ENCODE assay signal across 8 mouse cellular contexts in genomic region chr9:107579023-107579900, GRCm38 (mm10). TPM values are rescaled to one million over a fixed set of nuclear protein-coding genes. Genes with fewer than 3 reads are reported as not detected.
A peak's percentile ranks its signal among the peaks of the same experiment; 100 is the strongest.
DNase-seq lines count a peak whose midpoint lies in the region; ATAC-seq and TF ChIP-seq lines count a peak whose summit lies in the region.

No protein-coding gene starts in this region.

- 93% methylated on average over 14 of the region's 14 CpGs for WGBS in heart, postnatal 0 days
- 91% methylated on average over 14 of the region's 14 CpGs for WGBS in heart, embryonic 11.5 days (ENCODE audit: insufficient replicate concordance)
- WGBS in limb, embryonic 10.5 days = 96% methylated on average over 14 of the region's 14 CpGs

- no peak for DNase-seq in heart, postnatal 0 days (ENCODE audit: low spot score)
- DNase-seq in 416B (ENCODE audit: low read depth) = peak; percentile 46
- DNase-seq in limb, embryonic 10.5 days (ENCODE audit: low spot score) = no peak
- no peak for DNase-seq in embryo, embryonic 11 days
- DNase-seq in thymus, postnatal 4 days = no peak
- DNase-seq in retina, postnatal 1 day = no peak

- peaks cover 21% of the 10 kb centered on the region for H3K4me1 ChIP-seq in heart, postnatal 0 days (ENCODE audit: control insufficient read depth, insufficient read depth)
- peaks cover 19% of the 10 kb centered on the region for H3K4me1 ChIP-seq in heart, embryonic 11.5 days (ENCODE audit: control insufficient read depth, insufficient read depth, low read length)
- peaks cover 25% of the 10 kb centered on the region for H3K4me1 ChIP-seq in bone marrow macrophage, adult 2 months (ENCODE audit: control insufficient read depth, insufficient read depth, low read length)
- H3K4me1 ChIP-seq in limb, embryonic 10.5 days = peaks cover 64% of the 10 kb centered on the region

- no peaks in the 10 kb centered on the region for H3K9me3 ChIP-seq in heart, postnatal 0 days (replicated peaks; ENCODE audit: control insufficient read depth, low read length)
- H3K9me3 ChIP-seq in heart, embryonic 11.5 days (replicated peaks; ENCODE audit: control insufficient read depth, low read length) = no peaks in the 10 kb centered on the region
- H3K9me3 ChIP-seq in limb, embryonic 10.5 days (replicated peaks) = no peaks in the 10 kb centered on the region

- TF ChIP-seq POLR2A in bone marrow macrophage, adult 2 months (IDR thresholded peaks at IDR 0.05; ENCODE audit: borderline replicate concordance, low read depth, low read length) = no peak

- TF ChIP-seq EP300 in heart, postnatal 0 days (IDR thresholded peaks at IDR 0.05; ENCODE audit: low read depth) = no peak

- H3K9ac ChIP-seq in heart, postnatal 0 days (replicated peaks; ENCODE audit: low read depth, low read length) = no peak overlapping the region
- H3K9ac ChIP-seq in heart, embryonic 11.5 days (ENCODE audit: low read depth, low read length) = no peak overlapping the region

- no peak for ATAC-seq in heart, postnatal 0 days (ENCODE audit: insufficient read depth, low read depth)
- ATAC-seq in heart, embryonic 11.5 days (replicated peaks; ENCODE audit: insufficient number of reproducible peaks, low FRiP score, low TSS enrichment) = no peak

- peaks cover 20% of the 10 kb centered on the region for H3K36me3 ChIP-seq in heart, postnatal 0 days (replicated peaks; ENCODE audit: control insufficient read depth, insufficient read depth, low read length)
- no peaks in the 10 kb centered on the region; the same call in 1 of the 2 replicates for H3K36me3 ChIP-seq in heart, embryonic 11.5 days (ENCODE audit: control insufficient read depth, insufficient read depth, low read length)
- H3K36me3 ChIP-seq in limb, embryonic 10.5 days = peaks cover 44% of the 10 kb centered on the region

- TF ChIP-seq CTCF in heart, postnatal 0 days (IDR thresholded peaks at IDR 0.05; ENCODE audit: low read depth) = no peak
- no peak for TF ChIP-seq CTCF in bone marrow macrophage, adult 2 months (IDR thresholded peaks at IDR 0.05; ENCODE audit: low read depth, low read length)

- H3K27ac ChIP-seq in heart, postnatal 0 days (ENCODE audit: low read depth) = peak overlapping the region; percentile 94; the same call in 1 of the 2 replicates
- H3K27ac ChIP-seq in heart, embryonic 11.5 days (ENCODE audit: low read depth, low read length) = no peak overlapping the region; the same call in 1 of the 2 replicates
- peak overlapping the region; percentile 84 for H3K27ac ChIP-seq in bone marrow macrophage, adult 2 months (ENCODE audit: insufficient read depth, low read depth, low read length)
- peak overlapping the region; percentile 89 for H3K27ac ChIP-seq in limb, embryonic 10.5 days

- H3K4me3 ChIP-seq in heart, postnatal 0 days (ENCODE audit: low read depth, low read length) = no peak overlapping the region
- H3K4me3 ChIP-seq in heart, embryonic 11.5 days (ENCODE audit: low read depth, low read length) = no peak overlapping the region
- peak overlapping the region; percentile 2; the same call in 1 of the 2 replicates for H3K4me3 ChIP-seq in bone marrow macrophage, adult 2 months (ENCODE audit: insufficient read depth, low read length)
- peak overlapping the region; percentile 61 for H3K4me3 ChIP-seq in limb, embryonic 10.5 days

- no peak overlapping the region for H3K4me2 ChIP-seq in heart, postnatal 0 days (ENCODE audit: low read depth, low read length)
- no peak overlapping the region for H3K4me2 ChIP-seq in heart, embryonic 11.5 days

- no peaks in the 10 kb centered on the region for H3K27me3 ChIP-seq in heart, postnatal 0 days (ENCODE audit: control insufficient read depth, insufficient read depth, low read length)
- no peaks in the 10 kb centered on the region for H3K27me3 ChIP-seq in heart, embryonic 11.5 days (ENCODE audit: control insufficient read depth, insufficient read depth, low read length)
- no peaks in the 10 kb centered on the region for H3K27me3 ChIP-seq in limb, embryonic 10.5 days (ENCODE audit: low read depth, poor library complexity, severe bottlenecking)

RNA-seq across cellular contexts. Expression of gene Naa80, which starts 0.6 kb away (rescaled TPM):
- 28.4 and 58.8 TPM in 2 replicates for total RNA-seq in heart, postnatal 0 days (2014; rRNA removed; ENCODE audit: low replicate concordance)
- 14.5 and 17.5 TPM in 2 replicates for polyA plus RNA-seq in heart, postnatal 0 days (2015; fragmentation: Nextera tagmentation; extraction: Ambion mirVana)
- polyA plus RNA-seq in heart, embryonic 11.5 days (2014; fragmentation: Nextera tagmentation; extraction: Ambion mirVana) = 12.2 and 15.2 TPM in 2 replicates
- 16.9 and 21.1 TPM in 2 replicates for polyA plus RNA-seq in bone marrow macrophage, adult 2 months (2012; ENCODE audit: insufficient read depth, insufficient read length, missing spikeins)
- 20.1 and 22.5 TPM in 2 replicates for polyA plus RNA-seq in limb, embryonic 10.5 days (2016; fragmentation: Nextera tagmentation; extraction: Ambion mirVana)

RNA-seq across cellular contexts. Expression of gene Hyal3, which starts 1.4 kb away (rescaled TPM):
- 0.65 and 0.66 TPM in 2 replicates for total RNA-seq in heart, postnatal 0 days (2014; rRNA removed; ENCODE audit: low replicate concordance)
- polyA plus RNA-seq in heart, postnatal 0 days (2015; fragmentation: Nextera tagmentation; extraction: Ambion mirVana) = 0.29 and 0.44 TPM in 2 replicates
- 0.14 and 0.33 TPM in 2 replicates for polyA plus RNA-seq in heart, embryonic 11.5 days (2014; fragmentation: Nextera tagmentation; extraction: Ambion mirVana)
- 0.29 and 0.59 TPM in 2 replicates for polyA plus RNA-seq in bone marrow macrophage, adult 2 months (2012; ENCODE audit: insufficient read depth, insufficient read length, missing spikeins)
- polyA plus RNA-seq in limb, embryonic 10.5 days (2016; fragmentation: Nextera tagmentation; extraction: Ambion mirVana) = 0.56 and 0.82 TPM in 2 replicates

RNA-seq across cellular contexts. Expression of gene Hyal1, which starts 2.5 kb away (rescaled TPM):
- total RNA-seq in heart, postnatal 0 days (2014; rRNA removed; ENCODE audit: low replicate concordance) = 14.0 and 21.3 TPM in 2 replicates
- 5.7 and 6.0 TPM in 2 replicates for polyA plus RNA-seq in heart, postnatal 0 days (2015; fragmentation: Nextera tagmentation; extraction: Ambion mirVana)
- polyA plus RNA-seq in heart, embryonic 11.5 days (2014; fragmentation: Nextera tagmentation; extraction: Ambion mirVana) = 3.4 and 3.5 TPM in 2 replicates
- polyA plus RNA-seq in bone marrow macrophage, adult 2 months (2012; ENCODE audit: insufficient read depth, insufficient read length, missing spikeins) = 2.3 and 4.7 TPM in 2 replicates
- 7.9 and 10.2 TPM in 2 replicates for polyA plus RNA-seq in limb, embryonic 10.5 days (2016; fragmentation: Nextera tagmentation; extraction: Ambion mirVana)

RNA-seq across cellular contexts. Expression of gene Ifrd2, which starts 8.2 kb away (rescaled TPM):
- total RNA-seq in heart, postnatal 0 days (2014; rRNA removed; ENCODE audit: low replicate concordance) = 22.3 and 31.2 TPM in 2 replicates
- polyA plus RNA-seq in heart, postnatal 0 days (2015; fragmentation: Nextera tagmentation; extraction: Ambion mirVana) = 28.6 and 33.6 TPM in 2 replicates
- 57.5 and 59.1 TPM in 2 replicates for polyA plus RNA-seq in heart, embryonic 11.5 days (2014; fragmentation: Nextera tagmentation; extraction: Ambion mirVana)
- 8.2 and 8.6 TPM in 2 replicates for polyA plus RNA-seq in bone marrow macrophage, adult 2 months (2012; ENCODE audit: insufficient read depth, insufficient read length, missing spikeins)
- polyA plus RNA-seq in limb, embryonic 10.5 days (2016; fragmentation: Nextera tagmentation; extraction: Ambion mirVana) = 55.0 and 69.4 TPM in 2 replicates

RNA-seq across cellular contexts. Expression of gene Hyal2, which starts 11.5 kb away (rescaled TPM):
- 67.8 and 97.3 TPM in 2 replicates for total RNA-seq in heart, postnatal 0 days (2014; rRNA removed; ENCODE audit: low replicate concordance)
- 58.6 and 60.5 TPM in 2 replicates for polyA plus RNA-seq in heart, postnatal 0 days (2015; fragmentation: Nextera tagmentation; extraction: Ambion mirVana)
- 105 and 117 TPM in 2 replicates for polyA plus RNA-seq in heart, embryonic 11.5 days (2014; fragmentation: Nextera tagmentation; extraction: Ambion mirVana)
- polyA plus RNA-seq in bone marrow macrophage, adult 2 months (2012; ENCODE audit: insufficient read depth, insufficient read length, missing spikeins) = 8.8 and 10.3 TPM in 2 replicates
- polyA plus RNA-seq in limb, embryonic 10.5 days (2016; fragmentation: Nextera tagmentation; extraction: Ambion mirVana) = 160 and 168 TPM in 2 replicates

Comparison
In these comparisons a context has a peak if more than half of its experiments do, and no peak if none do; other contexts are left out.
1. H3K4me3 ChIP-seq: peak in bone marrow macrophage, adult 2 months (single experiment) and limb, embryonic 10.5 days (single experiment); none in heart, postnatal 0 days (single experiment) and heart, embryonic 11.5 days (single experiment).